Mouse (Mus musculus) ES-E14 (cell line): ENCODE measurements around the gene Pigl.

Experiments used
- CHD2 ChIP-seq: IDR thresholded peaks from 2 replicates; pipeline ENCODE4 v1.6.1; 2014; ENCODE audit warnings: mild to moderate bottlenecking, low read depth, low read length, inconsistent platforms
- HCFC1 ChIP-seq: IDR thresholded peaks from 2 replicates; pipeline ENCODE4 v1.6.1; 2012; ENCODE audit warnings: low read length, inconsistent platforms, borderline replicate concordance; ENCODE audit not compliant: insufficient read depth
- MAFK ChIP-seq: IDR thresholded peaks from 2 replicates; pipeline ENCODE4 v1.6.1; 2014; ENCODE audit warnings: mild to moderate bottlenecking, low read depth, low read length, inconsistent platforms; ENCODE audit not compliant: insufficient read depth
- ZNF384 ChIP-seq: IDR thresholded peaks from 2 replicates; pipeline ENCODE4 v1.6.1; 2012; ENCODE audit warnings: low read depth, low read length, inconsistent platforms

GRCm38 (mm10) chr11:62563590-62563989, 105.3 kb downstream of the Pigl start:
- TF ChIP-seq MAFK, result no peak
- no peak for TF ChIP-seq CHD2
- no peak for TF ChIP-seq HCFC1
- no peak for TF ChIP-seq ZNF384
